Mouse (Mus musculus) embryonic facial prominence, embryonic 11.5 days (tissue): ENCODE measurements around the gene Pih1d1. TPM values are rescaled to one million over a fixed set of nuclear protein-coding genes. Genes with fewer than 3 reads are reported as not detected.

Source experiments
- ATAC-seq: fragments of 200-750 bp; cut with Nextera tagmentation; replicated peaks from 2 replicates; pipeline ENCODE4 v1.8.0; 2017; ENCODE audit warnings: low read depth; ENCODE audit not compliant: insufficient number of reproducible peaks, low FRiP score, low TSS enrichment
- DNase-seq: peaks from one replicate; pipeline ENCODE4 v3.0.0-alpha.2; 2015; ENCODE audit warnings: low spot score
- H3K27ac ChIP-seq: fragments of 300-500 bp; sonication (generic); replicated peaks from 2 replicates; pipeline ENCODE4 v1.5.1; 2014; ENCODE audit warnings: mild to moderate bottlenecking, low read depth, low read length, control low read depth
- H3K27me3 ChIP-seq: fragments of 300-500 bp; sonication (generic); 2 replicates; pipeline ENCODE4 v1.6.1; 2014; ENCODE audit warnings: mild to moderate bottlenecking, low read length, moderate library complexity, mixed read lengths; ENCODE audit not compliant: control insufficient read depth, insufficient read depth
- H3K36me3 ChIP-seq: fragments of 300-500 bp; sonication (generic); replicated peaks from 2 replicates; pipeline ENCODE4 v1.6.1; 2014; ENCODE audit warnings: low read depth, mild to moderate bottlenecking, low read length, moderate library complexity, mixed read lengths; ENCODE audit not compliant: control insufficient read depth, insufficient read depth
- H3K4me1 ChIP-seq: fragments of 300-500 bp; sonication (generic); 2 replicates; pipeline ENCODE4 v1.6.1; 2014; ENCODE audit warnings: low read length, mixed read lengths; ENCODE audit not compliant: control insufficient read depth, insufficient read depth
- H3K4me2 ChIP-seq: fragments of 300-500 bp; sonication (generic); 2 replicates; pipeline ENCODE4 v1.6.1; 2014; ENCODE audit warnings: low read depth, mild to moderate bottlenecking, control low read depth, low read length, moderate library complexity
- H3K4me3 ChIP-seq: fragments of 300-500 bp; sonication (generic); 2 replicates; pipeline ENCODE4 v1.5.1; 2014; ENCODE audit warnings: low read depth, low read length, control low read depth
- H3K9ac ChIP-seq: fragments of 300-500 bp; sonication (generic); replicated peaks from 2 replicates; pipeline ENCODE4 v1.6.1; 2014; ENCODE audit warnings: mild to moderate bottlenecking, control low read depth, low read length
- H3K9me3 ChIP-seq: fragments of 300-500 bp; sonication (generic); replicated peaks from 2 replicates; pipeline ENCODE4 v1.6.1; 2016; ENCODE audit warnings: mild to moderate bottlenecking, low read length, inconsistent platforms, mixed read lengths; ENCODE audit not compliant: control insufficient read depth
- WGBS: fragments of 180-500 bp; shearing (Covaris S2); extraction: QIAGEN DNeasy Blood & Tissue Kit; methylation state at CpG from one replicate; pipeline ENCODE4 v1.1.7; 2014; 5-methylcytosine and 5-hydroxymethylcytosine counted together
- polyA plus RNA-seq: library from polyadenylated mRNA; unstranded; fragments of >200 nt; fragmentation: Nextera tagmentation; extraction: Ambion mirVana; gene quantifications from 2 replicates; pipeline ENCODE4 v1.2.1, GENCODE M21; 2014

Gene Pih1d1
- polyA plus RNA-seq, 1 experiment from 2014 or later: 102 TPM

DNA sequence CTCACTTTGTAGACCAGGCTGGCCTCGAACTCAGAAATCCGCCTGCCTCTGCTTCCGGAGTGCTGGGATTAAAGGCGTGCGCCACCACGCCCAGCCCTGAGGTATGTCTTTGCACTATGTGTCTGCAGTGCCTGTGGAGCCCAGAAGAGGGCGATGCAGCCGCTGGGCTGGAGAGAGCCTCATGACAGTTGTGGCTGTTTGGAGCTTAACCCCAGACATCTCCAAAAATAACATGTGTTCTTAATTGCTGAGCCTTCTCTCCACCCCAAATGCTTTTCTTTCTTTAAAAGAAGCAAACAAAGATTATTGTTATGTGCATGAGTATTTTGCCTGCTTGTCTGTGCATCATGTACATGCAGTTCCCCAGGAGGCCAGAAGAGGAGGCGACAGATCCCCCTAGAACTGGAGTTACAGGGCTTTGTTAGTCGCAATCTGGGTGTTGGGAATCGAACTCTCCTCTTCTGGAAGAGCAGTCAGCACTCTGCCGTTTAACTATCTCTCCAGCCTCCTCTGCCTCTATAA, 951 bp downstream of the Pih1d1 start:
- ATAC-seq: no peak; the same call in 1 of the 2 replicates
- Histone ChIP-seq H3K27me3 (no peaks in the 10 kb centered on the region), H3K27ac (no peak overlapping the region), H3K9ac (no peak overlapping the region; the same call in 1 of the 2 replicates), H3K9me3 (no peaks in the 10 kb centered on the region), H3K4me2 (peak overlapping the region; percentile 39; the same call in 1 of the 2 replicates), H3K36me3 (no peaks in the 10 kb centered on the region; the same call in 1 of the 2 replicates), H3K4me1 (peaks cover 6% of the 10 kb centered on the region), H3K4me3 (peak overlapping the region; percentile 60)
- DNase-seq: peak; percentile 51
- WGBS: 79% methylated on average over 12 of the region's 12 CpGs

DNA sequence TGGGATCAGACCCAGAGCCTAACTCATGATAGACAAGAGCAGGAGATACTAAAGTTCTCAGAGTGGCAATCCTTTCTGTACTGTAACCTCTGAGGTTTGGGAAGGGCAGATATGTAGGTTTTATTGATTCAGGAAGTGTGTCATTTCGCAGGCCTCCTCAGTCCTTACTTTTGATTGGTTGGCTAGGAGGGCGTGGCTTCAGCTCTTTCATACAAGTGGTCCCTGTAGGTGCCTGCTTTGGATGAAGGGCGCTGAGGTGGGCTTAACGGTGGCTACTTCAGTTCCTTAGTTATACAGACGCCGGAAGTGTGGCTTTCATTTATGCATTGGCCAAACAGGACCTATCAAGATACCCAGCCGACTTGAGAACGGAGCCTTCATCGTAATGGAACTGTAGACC, 1.5 kb downstream of the Pih1d1 start:
- 88% methylated on average over 9 of the region's 9 CpGs for WGBS
- Histone ChIP-seq H3K27me3 (no peaks in the 10 kb centered on the region), H3K9ac (no peak overlapping the region), H3K4me1 (peaks cover 6% of the 10 kb centered on the region), H3K4me3 (no peak overlapping the region), H3K27ac (no peak overlapping the region), H3K36me3 (no peaks in the 10 kb centered on the region; the same call in 1 of the 2 replicates), H3K4me2 (no peak overlapping the region), H3K9me3 (no peaks in the 10 kb centered on the region)
- ATAC-seq (no peak), DNase-seq (no peak)

DNA sequence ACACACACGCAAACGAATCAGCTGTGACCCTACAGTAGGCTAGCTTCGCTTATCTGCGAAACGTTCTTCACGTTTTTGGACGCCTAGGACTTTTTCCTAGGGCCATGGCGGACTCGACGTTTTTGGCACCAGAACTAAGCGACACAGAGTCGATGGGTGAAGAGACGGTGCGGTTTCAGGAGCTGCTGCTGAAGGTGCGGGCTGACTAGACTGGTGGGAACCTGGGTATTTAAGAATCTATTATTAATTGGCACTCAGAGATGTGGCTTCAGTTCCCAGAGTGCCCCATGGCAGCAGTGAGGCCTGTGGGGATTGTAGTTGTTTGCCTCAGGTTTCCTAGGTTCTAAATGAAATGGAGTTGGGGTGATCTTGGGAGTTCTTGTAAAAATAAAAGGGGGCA, 2.1 kb downstream of the Pih1d1 start:
- WGBS: 95% methylated on average over 15 of the region's 15 CpGs
- H3K4me3 ChIP-seq: no peak overlapping the region
- H3K9me3 ChIP-seq: no peaks in the 10 kb centered on the region
- no peak overlapping the region for H3K4me2 ChIP-seq
- DNase-seq: no peak
- no peak for ATAC-seq
- peaks cover 2% of the 10 kb centered on the region; the same call in 1 of the 2 replicates for H3K4me1 ChIP-seq
- no peaks in the 10 kb centered on the region; the same call in 1 of the 2 replicates for H3K36me3 ChIP-seq
- no peak overlapping the region for H3K9ac ChIP-seq
- H3K27ac ChIP-seq: no peak overlapping the region
- no peaks in the 10 kb centered on the region for H3K27me3 ChIP-seq

DNA sequence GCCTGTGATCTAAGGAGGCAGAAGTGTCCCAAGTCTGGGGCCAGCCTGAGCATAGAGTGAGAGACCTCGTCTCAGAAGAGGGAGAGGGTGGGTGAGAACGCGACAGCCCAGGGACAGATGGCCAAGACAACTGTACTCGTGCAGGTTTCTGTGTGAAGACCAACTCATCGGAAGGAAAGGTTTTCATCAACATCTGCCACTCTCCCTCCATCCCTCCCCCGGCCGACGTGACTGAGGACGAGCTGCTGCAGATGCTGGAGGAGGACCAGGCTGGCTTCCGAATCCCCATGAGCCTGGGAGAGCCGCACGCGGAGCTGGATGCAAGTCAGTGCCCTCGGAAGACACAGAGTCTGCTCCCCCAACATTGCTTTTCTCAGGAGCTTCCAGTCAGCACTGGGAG, 3.4 kb downstream of the Pih1d1 start:
- Histone ChIP-seq H3K4me2 (no peak overlapping the region), H3K4me3 (no peak overlapping the region), H3K4me1 (peaks cover 2% of the 10 kb centered on the region), H3K36me3 (no peaks in the 10 kb centered on the region; the same call in 1 of the 2 replicates), H3K27ac (no peak overlapping the region), H3K9ac (no peak overlapping the region), H3K9me3 (no peaks in the 10 kb centered on the region), H3K27me3 (no peaks in the 10 kb centered on the region)
- no peak for ATAC-seq
- 88% methylated on average over 14 of the region's 14 CpGs for WGBS
- no peak for DNase-seq

DNA sequence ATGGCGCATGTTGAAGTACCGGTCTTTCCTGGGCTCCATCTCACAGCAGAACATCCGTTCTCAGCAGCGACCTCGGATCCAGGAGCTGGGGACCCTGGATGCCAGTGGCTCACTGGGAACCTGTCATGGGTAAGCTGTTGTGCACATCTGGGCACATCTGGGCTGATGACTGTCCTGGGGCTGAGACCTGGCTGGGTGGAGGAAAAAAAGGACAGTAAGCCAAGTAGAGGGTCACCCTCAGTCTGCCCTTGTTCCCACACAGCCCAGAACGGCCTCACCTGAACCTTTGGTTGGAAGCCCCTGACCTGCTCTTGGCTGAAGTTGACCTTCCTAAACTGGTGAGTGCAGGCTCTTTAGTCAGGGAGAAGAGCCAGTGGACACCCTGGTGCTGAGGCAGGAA, 4.9 kb downstream of the Pih1d1 start:
- Histone ChIP-seq H3K9me3 (no peaks in the 10 kb centered on the region), H3K4me3 (no peak overlapping the region), H3K27ac (no peak overlapping the region), H3K36me3 (no peaks in the 10 kb centered on the region; the same call in 1 of the 2 replicates), H3K4me1 (peaks cover 4% of the 10 kb centered on the region; the same call in 1 of the 2 replicates), H3K4me2 (no peak overlapping the region), H3K27me3 (peaks cover 12% of the 10 kb centered on the region), H3K9ac (no peak overlapping the region)
- ATAC-seq: no peak
- WGBS: 90% methylated on average over 6 of the region's 6 CpGs
- DNase-seq: no peak

- Histone ChIP-seq H3K27ac (no peak overlapping the region), H3K4me3 (no peak overlapping the region), H3K4me2 (no peak overlapping the region), H3K36me3 (no peaks in the 10 kb centered on the region; the same call in 1 of the 2 replicates), H3K9me3 (no peaks in the 10 kb centered on the region), H3K27me3 (peaks cover 26% of the 10 kb centered on the region), H3K9ac (no peak overlapping the region), H3K4me1 (peaks cover 4% of the 10 kb centered on the region; the same call in 1 of the 2 replicates)
- DNase-seq: no peak
- ATAC-seq: no peak
- 96% methylated on average over 6 of the region's 6 CpGs for WGBS
These were observed 6.3 kb downstream of the Pih1d1 start for GRCm38 (mm10) chr7:45160316-45160800.

GRCm38 (mm10) chr7:45160866-45161265, 6.8 kb downstream of the Pih1d1 start:
- Histone ChIP-seq H3K27ac (no peak overlapping the region), H3K36me3 (no peaks in the 10 kb centered on the region; the same call in 1 of the 2 replicates), H3K27me3 (peaks cover 31% of the 10 kb centered on the region), H3K4me2 (no peak overlapping the region), H3K9me3 (no peaks in the 10 kb centered on the region), H3K9ac (no peak overlapping the region), H3K4me1 (peaks cover 4% of the 10 kb centered on the region; the same call in 1 of the 2 replicates), H3K4me3 (no peak overlapping the region)
- DNase-seq (no peak), ATAC-seq (no peak)
- WGBS: 93% methylated on average over 3 of the region's 3 CpGs
